Mouse (Mus musculus): ENCODE measurements at regions not wholly inside any gene's neighbourhood (a gene's known extent, or its start where the extent isn't known, plus 50 kb on each side); places are given as distances from the start of the nearest gene placed in this dataset.

- TF ChIP-seq MAFK (IDR thresholded peaks at IDR 0.05; ENCODE audit: insufficient read depth, low read depth, low read length) (no peak), ZNF384 (IDR thresholded peaks at IDR 0.05; ENCODE audit: low read depth, low read length) (no peak), HCFC1 (IDR thresholded peaks at IDR 0.05; ENCODE audit: borderline replicate concordance, insufficient read depth, low read length) (no peak), ZC3H11A (IDR thresholded peaks at IDR 0.05; ENCODE audit: borderline replicate concordance, low read depth, low read length) (no peak)
Measured at GRCm38 (mm10) chr1:81618880-81619279, 542.1 kb downstream of the Nyap2 start.
